Mouse (Mus musculus): ENCODE data around the gene Degs2.

- TF ChIP-seq CTCF (IDR thresholded peaks at IDR 0.05; ENCODE audit: low read depth) (peak; percentile 31; the same call in 1 of the 2 replicates), EP300 (IDR thresholded peaks at IDR 0.05; ENCODE audit: low read depth) (no peak)
Measured at GRCm38 (mm10) chr12:108686926-108687325, 15.2 kb downstream of the Degs2 start.
